Mouse (Mus musculus): ENCODE measurements around the gene Clcn6.
A peak's percentile ranks its signal among the peaks of the same experiment; 100 is the strongest.

Clcn6 gene

DNA sequence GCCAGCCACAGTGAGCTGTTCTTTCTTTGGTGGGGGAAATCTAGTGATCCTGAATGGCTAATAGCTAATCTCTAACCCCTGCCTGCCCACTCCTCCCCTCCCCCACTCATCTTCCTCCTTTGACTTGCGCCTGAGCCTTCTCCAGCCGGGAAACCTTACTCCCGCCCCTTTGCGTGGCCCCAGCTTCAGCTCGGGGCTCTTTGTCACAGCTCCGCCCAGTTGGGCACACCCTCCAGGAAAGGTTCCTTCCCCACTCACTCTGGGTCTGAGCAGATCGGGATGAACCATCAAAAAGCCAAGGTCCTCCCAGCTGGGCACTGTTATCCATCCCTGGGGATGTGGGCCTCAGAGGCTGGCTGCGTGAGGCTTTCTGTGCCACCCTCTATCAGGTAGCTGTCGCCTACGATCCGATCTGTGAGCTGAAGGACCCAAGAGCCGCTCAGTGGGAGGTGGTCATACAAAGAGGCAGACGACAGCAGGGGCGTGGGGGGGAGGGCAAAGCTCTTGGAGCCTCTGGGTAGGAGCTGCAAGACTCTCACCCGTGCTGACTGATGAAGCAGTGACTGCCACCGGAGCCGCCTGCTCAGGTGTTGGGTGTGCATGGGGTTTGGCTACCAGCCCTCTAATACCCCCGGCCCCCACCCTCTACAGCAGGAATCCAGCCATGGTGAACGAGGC is 2.5 kb upstream of the Clcn6 start:
- peak; percentile 52 for DNase-seq (ENCODE audit: extremely low read depth, insufficient read length, low spot score)

DNA sequence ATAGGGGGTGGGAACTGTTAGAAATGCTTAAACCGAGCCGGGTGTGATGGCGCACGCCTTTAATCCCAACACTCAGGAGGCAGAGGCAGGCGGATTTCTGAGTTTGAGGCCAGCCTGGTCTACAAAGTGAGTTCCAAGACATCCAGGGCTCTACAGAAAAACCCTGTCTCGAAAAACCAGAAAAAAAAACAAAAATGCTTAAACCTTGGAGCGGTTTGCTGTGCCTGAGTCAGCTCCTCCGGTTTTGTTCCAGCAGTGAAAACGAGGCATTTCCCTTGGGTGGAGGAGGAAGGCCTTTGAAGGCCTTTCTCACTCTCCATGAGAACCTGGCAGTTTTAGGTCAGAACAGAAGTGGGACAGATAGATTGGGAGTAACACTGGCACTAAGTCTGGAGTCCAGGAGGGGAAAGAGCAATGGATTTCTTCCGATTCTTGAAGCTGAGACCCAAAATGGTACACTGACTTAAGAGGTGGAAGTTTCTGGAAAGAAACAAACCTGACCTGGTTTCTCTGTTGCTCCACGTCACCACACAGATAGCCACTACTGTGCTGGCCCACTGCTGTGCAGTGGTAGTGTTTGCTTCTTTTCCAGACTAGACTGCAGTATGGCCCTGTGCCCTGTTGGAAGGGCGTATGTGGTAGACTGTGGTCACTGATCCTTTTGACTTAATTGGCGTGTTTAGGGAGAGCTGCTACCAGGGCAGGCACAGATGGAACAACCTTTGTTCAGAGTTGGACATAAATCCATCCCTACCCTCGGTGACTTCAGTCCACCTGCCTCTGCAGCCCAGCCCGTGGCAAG is 1.6 kb upstream of the Clcn6 start:
- DNase-seq (ENCODE audit: extremely low read depth, insufficient read length, low spot score), result peak; percentile 26

DNA sequence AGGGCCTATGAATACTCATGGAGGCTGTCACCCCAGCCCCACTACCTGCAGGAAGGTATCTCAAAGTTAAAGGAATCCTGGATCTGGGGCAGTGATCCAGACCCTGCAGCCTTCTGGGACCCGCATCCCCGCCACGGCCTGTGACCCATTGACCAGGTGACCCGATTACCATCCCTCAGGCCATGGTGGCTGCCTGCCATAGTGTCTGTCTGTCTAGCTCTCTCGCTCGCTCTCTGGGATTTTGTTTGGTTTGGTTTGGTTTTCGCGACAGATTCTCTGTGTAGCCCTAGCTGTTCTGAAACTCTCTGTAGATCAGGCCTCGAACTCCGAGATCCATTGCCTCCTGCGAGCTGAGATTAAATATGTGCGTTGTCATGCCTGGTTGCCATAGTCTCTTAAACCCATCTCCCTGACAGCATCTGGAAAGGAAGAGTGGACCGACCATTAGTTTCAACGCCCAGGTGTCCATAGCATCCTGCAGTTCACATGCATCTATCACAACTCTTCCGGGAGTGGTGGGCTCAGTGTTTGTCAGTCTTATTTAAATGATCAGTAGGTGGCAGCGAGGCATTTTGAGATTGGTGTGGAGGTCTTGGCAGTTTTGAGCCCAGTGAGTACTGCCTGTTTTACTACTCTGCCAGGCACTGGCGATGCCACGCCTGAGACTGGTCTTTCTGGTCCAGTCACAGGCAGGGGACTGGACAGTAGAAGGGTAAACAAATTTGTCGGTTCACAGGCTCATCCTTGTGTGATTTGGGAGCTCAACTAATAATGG is 820 bp upstream of the Clcn6 start:
- no peak for DNase-seq (ENCODE audit: extremely low read depth, insufficient read length, low spot score)

DNA sequence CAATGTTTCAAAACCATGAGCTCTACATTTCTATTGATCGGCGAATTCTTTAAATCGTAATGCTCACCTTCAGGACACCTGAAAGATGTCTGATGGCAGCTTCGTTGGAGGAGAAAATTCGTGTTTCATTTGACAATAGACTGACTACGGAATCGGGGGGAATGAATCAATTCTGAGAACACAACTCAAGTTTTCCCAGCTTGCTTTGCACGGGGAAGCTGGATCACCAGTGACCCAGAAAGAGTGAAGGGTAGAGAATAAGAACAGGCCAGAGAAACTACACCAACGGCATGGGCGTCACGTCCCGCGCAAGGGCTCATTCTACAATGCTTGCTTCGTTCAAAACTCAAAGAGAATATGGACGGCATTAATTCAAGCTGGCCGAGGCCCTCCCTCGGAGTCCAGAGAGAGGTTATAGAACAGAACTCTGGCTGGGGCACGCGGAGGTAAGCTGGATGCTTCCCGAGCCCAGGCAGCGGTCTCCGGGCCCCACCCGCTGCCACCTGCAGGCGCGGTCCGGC is 482 bp downstream of the Clcn6 start:
- DNase-seq (ENCODE audit: extremely low read depth, insufficient read length, low spot score), result no peak

DNA sequence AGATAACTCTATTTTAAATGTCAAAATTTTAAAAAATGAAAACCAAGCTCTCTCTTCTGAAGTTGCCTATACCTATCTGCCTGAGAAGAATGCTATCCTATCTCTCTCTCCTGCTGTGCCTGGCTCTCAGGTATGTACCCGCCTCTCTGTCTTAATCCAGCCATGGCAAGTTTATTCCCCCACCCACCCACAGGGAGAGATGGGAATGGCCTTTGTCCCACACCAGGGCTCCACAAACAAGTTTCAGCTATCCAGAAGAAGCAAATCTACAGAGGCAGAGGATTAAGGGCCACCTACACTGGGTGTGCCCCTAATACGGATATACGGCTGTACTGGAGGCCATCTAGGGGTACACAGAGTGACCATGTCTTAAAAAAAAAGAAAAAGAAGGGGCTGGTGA is 3.2 kb downstream of the Clcn6 start:
- no peak for DNase-seq (ENCODE audit: extremely low read depth, insufficient read length, low spot score)

DNA sequence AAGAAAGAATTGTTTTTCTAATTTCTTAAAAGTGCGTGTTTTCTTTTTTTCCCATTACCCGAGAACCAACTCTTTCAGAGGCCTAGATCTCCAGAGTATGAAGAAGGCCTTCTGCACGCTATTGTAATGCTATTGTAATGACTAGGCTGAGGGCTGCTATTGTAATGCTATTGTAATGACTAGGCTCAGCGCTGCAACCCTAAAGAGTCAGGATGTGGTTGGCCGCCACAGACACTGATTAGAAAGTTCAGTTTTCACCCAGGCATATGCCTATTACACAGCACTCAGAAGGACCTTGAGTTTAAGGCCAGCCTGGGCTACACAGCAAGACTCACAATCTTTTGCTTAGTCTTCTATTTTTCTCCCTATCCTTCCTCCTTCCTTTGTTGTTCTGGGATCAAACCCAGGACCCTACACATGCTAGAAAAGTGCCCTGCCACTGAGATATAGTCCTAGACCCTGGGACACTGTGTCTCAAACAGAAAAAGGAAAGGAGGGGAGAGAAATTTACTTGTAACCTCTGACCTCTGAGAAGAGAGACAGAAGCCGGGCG is 4.7 kb downstream of the Clcn6 start:
- DNase-seq (ENCODE audit: extremely low read depth, insufficient read length, low spot score), result no peak

DNA sequence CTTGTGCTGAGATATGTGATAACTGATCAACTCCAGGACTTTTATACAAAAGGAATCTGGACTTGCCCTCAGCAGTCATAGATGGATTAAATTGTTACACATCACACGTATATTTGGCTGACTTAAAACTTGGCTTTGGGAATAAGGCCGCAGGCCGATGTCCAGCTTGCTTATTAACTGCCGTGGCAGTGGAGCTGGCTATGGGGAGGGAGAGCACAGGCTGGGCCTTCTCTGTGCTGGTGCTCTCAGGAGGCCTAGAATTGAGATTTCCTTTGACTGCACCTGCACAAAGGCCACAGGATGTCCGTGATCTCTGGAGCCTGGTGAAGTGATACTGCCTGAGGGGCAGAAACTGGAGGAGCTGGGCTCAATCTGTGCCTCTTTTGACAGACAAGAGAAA is 8.1 kb downstream of the Clcn6 start:
- DNase-seq (ENCODE audit: extremely low read depth, insufficient read length, low spot score), result no peak

DNA sequence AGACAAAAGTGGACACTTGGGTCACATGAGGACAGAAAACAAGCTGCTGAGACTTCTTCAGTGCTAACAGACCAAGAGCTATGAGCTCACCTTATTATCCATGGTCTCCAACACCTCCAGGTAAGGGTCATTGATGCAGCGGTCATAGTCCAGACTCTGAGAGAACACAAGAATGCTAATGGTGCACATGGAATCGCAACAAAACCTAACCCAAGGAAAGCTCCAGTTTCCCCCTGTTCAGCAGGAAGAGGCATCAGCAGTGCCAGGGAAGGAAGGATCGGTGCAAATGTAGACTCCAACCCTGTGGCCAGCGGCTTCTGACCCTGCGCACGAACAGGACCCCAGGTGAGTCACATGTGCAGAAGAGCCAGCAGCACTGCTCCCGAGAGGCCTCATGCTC is 9.3 kb downstream of the Clcn6 start:
- DNase-seq (ENCODE audit: extremely low read depth, insufficient read length, low spot score), result no peak

DNA sequence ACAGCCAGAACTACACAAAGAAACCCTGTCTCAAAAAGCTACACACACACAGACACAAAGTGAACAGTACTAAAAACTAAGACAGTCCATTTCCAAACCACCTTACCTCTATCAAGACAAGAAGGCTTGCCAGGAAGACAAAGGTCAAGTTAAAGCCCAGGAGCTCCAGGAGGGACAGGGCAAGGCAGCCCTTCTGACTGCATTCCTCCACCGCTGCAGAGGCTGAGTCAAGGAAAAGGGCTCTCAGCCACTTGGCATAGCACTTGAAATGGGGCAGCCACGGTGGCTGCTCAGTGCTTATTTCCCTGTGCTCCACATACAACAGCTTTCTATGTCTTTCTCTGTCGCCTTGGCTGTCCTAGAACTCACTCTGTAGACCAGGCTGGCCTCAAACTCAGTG is 14.6 kb downstream of the Clcn6 start:
- no peak for DNase-seq (ENCODE audit: extremely low read depth, insufficient read length, low spot score)

DNA sequence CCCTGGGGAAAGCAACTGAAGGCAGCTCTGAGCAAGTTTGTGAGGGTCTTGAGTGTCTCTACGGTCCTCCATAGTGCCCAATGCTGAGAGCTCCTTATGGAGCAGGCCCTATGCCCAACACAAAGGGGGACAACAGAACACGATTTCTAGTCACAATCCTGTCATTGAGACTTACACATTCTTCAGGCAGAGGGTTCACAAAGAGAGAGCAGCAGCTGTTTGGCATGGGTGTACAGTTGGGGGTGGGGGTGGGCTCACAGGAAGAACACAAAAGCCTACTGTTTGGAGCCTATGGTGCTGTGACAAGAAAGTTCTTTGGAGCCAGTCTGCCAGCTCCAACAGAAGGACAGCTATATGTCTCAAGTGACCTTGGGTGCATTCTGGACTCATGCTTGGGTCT is 20.2 kb downstream of the Clcn6 start:
- no peak for DNase-seq (ENCODE audit: extremely low read depth, insufficient read length, low spot score)

DNA sequence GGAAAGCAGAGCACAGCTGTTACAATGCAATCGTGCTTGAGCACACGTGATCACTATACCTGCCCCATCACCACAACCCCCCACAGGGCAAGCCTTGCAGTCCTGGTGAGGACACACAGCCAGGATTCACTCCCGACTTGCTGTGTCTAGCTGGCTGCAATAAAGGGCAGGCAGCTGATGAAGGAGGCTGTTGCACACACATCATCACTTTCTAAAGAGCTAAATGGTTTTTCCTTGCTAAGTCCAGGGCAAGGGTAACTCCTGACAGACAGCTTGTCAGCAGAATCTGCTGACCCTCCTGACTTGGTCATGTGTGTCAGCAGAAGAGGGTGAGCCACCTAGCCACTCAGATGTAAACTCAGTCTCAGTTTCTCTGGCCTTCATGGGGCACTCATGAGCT is 21.6 kb downstream of the Clcn6 start:
- no peak for DNase-seq (ENCODE audit: extremely low read depth, insufficient read length, low spot score)

DNA sequence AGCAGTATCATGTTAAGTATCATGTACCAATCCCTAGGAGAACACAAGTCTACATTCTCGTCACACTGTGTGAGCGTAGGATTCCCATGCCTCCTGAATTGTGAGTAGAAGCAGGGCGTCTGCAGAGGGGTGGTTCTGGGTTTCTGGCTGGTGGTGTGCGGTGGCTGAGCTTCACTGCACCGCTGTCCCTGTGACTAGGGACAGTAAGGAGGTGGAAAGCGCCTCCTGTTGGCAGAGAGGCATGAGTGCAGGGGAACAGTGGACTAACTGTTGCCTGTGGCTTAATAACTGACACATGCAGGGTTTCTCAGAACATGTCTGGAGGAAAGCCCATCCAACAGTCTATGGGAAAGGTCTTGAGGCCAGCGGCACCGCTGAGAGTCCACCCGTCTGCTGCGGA is 23.2 kb downstream of the Clcn6 start:
- no peak for DNase-seq (ENCODE audit: extremely low read depth, insufficient read length, low spot score)

DNA sequence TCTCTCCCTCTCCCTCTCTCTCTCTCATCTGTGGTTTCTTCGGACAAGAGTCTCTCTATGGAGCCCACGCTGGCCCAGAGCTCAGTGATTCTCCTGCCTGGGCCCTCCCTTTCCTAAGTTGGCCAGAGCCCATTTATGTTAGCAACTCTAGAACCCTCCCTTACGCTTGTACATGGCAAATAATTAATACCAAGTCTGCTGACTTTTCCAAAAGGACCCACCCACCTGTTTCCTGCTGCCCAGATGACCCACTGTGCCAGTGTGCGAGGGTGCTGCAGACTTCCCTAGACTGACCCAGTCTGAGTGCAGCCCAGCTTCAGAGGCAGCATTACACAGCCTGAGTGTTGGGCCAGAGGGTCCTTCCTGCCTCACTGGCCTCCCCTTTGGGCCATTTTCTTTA is 26.4 kb downstream of the Clcn6 start:
- DNase-seq (ENCODE audit: extremely low read depth, insufficient read length, low spot score), result no peak

DNA sequence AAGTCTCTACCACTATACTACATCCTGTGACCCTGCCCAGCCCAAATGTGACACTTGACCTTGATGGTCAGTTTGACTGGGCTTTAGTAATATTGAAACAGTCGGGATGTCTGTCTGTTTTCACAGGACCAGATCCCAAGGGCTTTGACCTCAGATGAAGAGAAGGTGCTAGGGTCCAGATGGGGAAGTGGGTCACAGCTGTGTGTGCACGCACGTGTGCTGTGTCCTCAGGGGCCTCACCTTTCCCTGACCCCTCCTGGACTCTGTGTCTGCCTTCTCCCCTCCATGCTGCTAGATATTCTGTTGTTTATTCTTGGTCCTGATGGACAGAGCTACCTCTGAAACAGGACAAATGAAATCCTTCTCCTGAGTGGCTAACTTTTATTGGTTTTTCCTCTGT is 27.3 kb downstream of the Clcn6 start:
- no peak for DNase-seq (ENCODE audit: extremely low read depth, insufficient read length, low spot score)

DNA sequence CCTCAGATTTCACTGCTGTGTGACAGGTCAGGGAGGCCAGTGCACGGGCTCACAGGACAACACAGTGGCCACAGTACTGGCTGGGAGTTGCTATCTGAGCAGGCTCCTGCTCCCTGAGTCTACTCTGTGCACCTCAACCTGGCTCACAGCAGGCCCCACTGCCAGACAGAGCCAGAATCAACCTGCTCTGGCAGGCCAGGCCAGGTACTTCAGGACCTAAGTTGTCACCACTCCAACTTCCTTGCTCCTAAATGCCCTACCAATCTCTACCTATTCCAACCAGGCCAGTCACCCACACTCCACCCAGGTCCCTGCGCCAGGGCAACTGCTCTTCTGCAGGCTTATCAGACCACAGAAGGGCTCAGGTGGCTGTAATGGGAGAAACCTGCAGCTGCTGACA is 29.0 kb downstream of the Clcn6 start:
- no peak for DNase-seq (ENCODE audit: extremely low read depth, insufficient read length, low spot score)

DNA sequence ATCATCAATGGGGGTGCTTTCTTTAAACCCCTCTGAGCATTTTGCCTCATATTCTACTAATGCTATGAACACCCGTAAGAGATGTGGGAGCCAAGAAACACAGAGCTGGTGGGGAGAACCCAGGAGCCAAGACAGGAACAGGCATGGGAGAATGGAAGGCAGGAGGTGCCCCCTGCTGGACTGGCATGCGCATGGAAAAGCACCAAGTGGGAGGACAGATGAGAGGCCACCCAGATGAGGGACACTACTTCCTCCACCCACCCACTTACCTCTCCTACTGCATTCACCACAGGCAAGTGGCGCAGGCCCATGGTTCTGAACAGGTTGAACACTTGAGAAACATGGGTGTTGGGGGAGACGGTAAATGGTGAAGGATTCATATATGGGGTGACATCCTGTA is 30.2 kb downstream of the Clcn6 start:
- DNase-seq (ENCODE audit: extremely low read depth, insufficient read length, low spot score), result no peak

DNA sequence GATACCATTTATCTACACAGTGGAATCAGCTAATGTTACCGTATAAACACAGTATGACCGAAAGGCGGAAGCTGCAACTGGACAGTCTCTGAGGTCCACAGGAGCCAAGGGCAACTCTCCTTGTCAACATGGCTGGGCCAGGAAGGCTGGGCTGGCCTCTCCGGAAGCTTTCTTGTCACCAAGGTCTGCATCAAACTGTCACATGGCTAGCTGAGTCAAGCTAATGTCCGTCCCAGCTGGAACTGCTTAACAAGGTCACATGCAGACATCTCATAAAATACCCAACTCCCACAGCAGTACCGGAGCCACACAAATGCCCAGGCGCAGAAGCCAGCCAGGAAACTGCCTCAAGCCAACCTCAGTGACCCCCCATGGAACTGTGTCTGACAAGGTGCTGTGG is 34.3 kb downstream of the Clcn6 start:
- no peak for DNase-seq (ENCODE audit: extremely low read depth, insufficient read length, low spot score)

DNA sequence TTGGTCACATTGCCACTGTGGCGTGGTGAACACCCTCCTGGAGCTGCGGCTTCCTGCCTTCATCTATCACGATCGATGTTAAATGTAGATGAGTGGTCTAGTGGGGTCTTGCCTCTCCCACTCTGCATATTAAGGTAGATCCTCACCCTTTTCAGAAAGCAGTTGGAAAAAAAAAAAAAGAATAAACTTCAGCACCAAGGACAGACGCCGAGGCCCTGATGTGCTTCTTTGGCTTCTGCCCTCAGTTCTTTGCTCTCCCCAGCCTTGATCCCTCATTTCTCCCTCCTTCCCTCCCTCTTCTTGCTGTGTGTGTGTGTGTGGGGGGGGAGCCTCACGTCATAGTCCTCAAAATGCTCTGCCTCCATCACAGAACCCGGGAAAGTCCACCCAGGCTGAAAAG is 36.8 kb downstream of the Clcn6 start:
- DNase-seq (ENCODE audit: extremely low read depth, insufficient read length, low spot score), result no peak

DNA sequence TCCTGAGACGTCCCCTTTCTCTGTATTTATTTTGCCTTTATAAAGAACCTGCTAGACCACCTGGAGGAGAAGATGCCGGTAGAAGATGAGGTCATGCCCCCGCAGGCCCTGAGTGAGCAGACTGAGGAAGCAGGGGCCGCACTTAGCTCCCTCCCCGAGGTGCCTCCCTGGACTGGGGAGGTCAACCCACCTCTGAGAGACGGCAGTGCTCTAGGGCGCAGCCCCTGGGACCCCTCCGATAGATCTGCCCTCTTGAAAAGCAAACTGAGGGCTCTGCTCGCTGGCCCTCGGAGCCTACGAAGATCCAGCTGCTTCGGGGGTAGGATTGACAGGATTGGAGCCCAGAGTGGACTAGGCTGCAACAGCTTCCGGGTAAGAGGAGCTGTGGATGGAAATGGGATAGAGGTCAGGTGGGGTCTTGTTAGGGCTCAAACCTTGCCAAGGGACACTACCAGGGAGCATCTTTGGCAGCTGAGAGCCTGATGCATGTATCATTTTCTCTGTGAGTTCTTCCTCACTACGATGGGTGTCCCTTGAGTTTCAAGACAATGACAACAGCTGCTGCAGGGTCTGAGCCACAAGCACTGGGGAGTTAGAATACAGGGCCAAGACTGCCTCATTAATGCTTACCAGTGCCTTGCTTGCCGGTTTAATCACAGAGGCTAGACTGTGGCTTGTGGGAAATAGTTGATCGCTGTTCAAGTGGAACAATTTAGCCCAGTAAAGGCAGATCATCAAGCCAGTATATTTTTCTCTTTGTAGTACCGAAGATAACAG is 37.4 kb downstream of the Clcn6 start:
- no peak for DNase-seq (ENCODE audit: extremely low read depth, insufficient read length, low spot score)

DNA sequence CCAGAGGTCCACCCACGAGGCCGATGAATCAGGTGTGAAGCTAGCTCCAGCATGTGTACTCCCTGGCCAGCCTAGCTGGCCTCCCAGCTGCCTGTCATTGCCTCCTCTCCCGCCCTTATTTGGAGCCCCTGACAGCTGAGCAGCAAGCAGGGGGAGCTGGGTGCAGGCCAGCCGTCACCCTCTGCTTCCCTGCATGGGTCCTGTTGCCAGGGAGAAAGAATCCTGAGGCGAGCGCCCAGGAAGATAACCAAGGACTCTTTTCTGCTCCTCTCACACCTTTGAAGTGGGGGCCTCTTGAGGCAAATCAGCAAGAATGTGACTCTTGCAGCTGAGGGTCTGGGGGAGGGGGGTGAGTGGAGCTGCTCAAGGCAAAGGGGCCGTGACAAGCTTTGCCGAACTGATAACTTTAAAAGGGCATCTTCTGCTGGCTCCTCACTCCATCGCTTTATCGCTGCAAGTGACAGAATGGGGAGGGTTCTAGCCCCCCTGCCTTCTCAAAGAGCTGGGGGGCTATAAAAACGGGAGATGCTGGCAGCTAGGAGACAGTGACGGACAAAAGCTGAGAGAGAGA is 38.3 kb downstream of the Clcn6 start, which contains the start of gene Nppa:
TSS of gene Nppa (plus strand) at position 521 of the 571 bp plus-strand sequence.
- no peak for DNase-seq (ENCODE audit: extremely low read depth, insufficient read length, low spot score)
